Mouse (Mus musculus) limb, embryonic 11.5 days (tissue): ENCODE measurements at regions not wholly inside any gene's neighbourhood (a gene's known extent, or its start where the extent isn't known, plus 50 kb on each side); places are given as distances from the start of the nearest gene placed in this dataset.

ENCODE experiments used
- ATAC-seq: fragments of 200-750 bp; cut with Nextera tagmentation; 2 replicates; pipeline ENCODE4 v1.8.0; 2017; ENCODE audit warnings: low read depth; ENCODE audit not compliant: insufficient number of reproducible peaks, low FRiP score, low TSS enrichment
- DNase-seq: peaks from one replicate; pipeline ENCODE4 v3.0.0-alpha.2; 2015; ENCODE audit warnings: low spot score
- H3K27ac ChIP-seq: fragments of 300-500 bp; sonication (generic); replicated peaks from 2 replicates; pipeline ENCODE4 v1.5.1; 2014; ENCODE audit warnings: low read depth, mild to moderate bottlenecking, low read length
- H3K27me3 ChIP-seq: fragments of 300-500 bp; sonication (generic); 2 replicates; pipeline ENCODE4 v1.6.1; 2014; ENCODE audit warnings: mild to moderate bottlenecking, low read length, mixed read lengths; ENCODE audit not compliant: control insufficient read depth, insufficient read depth
- H3K36me3 ChIP-seq: fragments of 300-500 bp; sonication (generic); 2 replicates; pipeline ENCODE4 v1.6.1; 2014; ENCODE audit warnings: mild to moderate bottlenecking, low read length, moderate library complexity, mixed read lengths; ENCODE audit not compliant: control insufficient read depth, insufficient read depth
- H3K4me1 ChIP-seq: fragments of 300-500 bp; sonication (generic); 2 replicates; pipeline ENCODE4 v1.6.1; 2014; ENCODE audit warnings: low read length, mixed read lengths; ENCODE audit not compliant: control insufficient read depth, insufficient read depth
- H3K4me2 ChIP-seq: fragments of 300-500 bp; sonication (generic); 2 replicates; pipeline ENCODE4 v1.6.1; 2014; ENCODE audit warnings: low read depth, mild to moderate bottlenecking, moderate library complexity; ENCODE audit not compliant: severe bottlenecking
- H3K4me3 ChIP-seq: fragments of 300-500 bp; sonication (generic); 2 replicates; pipeline ENCODE4 v1.5.1; 2014; ENCODE audit warnings: low read depth, low read length
- H3K9ac ChIP-seq: fragments of 300-500 bp; sonication (generic); 2 replicates; pipeline ENCODE4 v1.6.1; 2014; ENCODE audit warnings: mild to moderate bottlenecking, low read length
- H3K9me3 ChIP-seq: fragments of 300-500 bp; sonication (generic); 2 replicates; pipeline ENCODE4 v1.6.1; 2016; ENCODE audit warnings: low read length; ENCODE audit not compliant: control insufficient read depth
- WGBS: fragments of 180-500 bp; shearing (Covaris S2); extraction: QIAGEN DNeasy Blood & Tissue Kit; methylation state at CpG from one replicate; pipeline ENCODE4 v1.1.7; 2014; 5-methylcytosine and 5-hydroxymethylcytosine counted together

DNA sequence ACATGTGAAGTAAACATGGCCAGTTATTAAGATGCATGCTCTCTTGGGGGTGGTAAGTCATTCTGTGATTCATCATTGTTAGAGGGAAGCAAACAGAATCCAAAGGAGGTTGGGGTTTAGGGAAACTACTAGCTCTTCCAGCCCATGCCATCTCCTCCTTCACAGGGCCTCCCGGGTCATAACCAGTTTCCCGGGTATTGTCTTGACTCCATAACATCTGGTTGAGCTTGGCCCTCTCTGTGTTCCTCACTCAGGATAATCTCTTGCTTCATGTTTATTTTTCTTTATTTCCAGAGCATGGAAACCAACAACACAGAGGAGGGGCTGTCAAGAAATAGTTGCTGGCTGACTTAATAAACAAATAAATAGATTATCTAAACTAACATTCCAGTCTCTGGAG is 295.3 kb downstream of the Irx1 start:
- ATAC-seq (no peak), DNase-seq (no peak)
- no peaks in the 10 kb centered on the region for H3K36me3 ChIP-seq
- H3K9ac ChIP-seq, result no peak overlapping the region
- no peak overlapping the region for H3K4me2 ChIP-seq
- 0 out of 2 replicates have a peak, but pooled peaks cover 2% of the 10 kb centered on the region for H3K4me1 ChIP-seq
- H3K4me3 ChIP-seq, result no peak overlapping the region
- H3K27ac ChIP-seq, result no peak overlapping the region
- H3K27me3 ChIP-seq, result no peaks in the 10 kb centered on the region
- H3K9me3 ChIP-seq, result no peaks in the 10 kb centered on the region
- WGBS, result 83% methylated on average over 2 of the region's 2 CpGs

DNA sequence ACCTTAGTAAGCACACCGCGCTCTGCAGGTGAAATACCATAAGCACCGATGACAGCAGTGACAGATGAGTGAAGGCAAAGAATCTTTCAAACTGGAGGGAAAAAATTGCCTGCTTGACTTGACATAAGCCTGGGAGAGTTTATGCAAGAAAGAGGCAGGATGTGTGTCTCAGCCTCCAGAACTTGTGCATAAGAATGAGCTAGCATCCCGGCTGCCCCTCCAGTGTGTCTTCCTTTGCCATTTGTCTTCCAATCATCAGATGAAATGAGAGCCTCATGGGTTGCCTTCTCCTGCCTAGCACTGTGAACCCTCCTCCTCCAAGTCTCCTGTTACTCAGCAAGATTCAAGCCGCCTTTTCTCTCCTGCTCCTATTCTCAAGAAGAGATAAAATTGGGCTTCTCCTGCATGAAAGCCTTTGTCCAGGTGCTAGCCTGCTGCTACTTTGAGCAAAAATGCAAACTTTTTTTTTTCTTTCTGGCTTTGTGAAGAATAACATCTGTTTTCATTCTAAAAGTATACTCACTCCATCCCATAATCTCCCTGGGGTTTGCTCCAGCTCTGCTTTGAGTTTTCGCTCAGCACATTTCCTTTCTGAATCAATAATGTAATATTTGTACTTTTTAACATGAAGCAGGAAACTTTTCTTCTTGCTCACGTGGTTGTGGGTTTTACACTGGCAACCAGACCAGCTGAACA is 298.2 kb downstream of the Irx1 start:
- ATAC-seq, result no peak; the same call in 1 of the 2 replicates
- Histone ChIP-seq H3K4me1 (0 out of 2 replicates have a peak, but pooled peaks cover 2% of the 10 kb centered on the region), H3K4me2 (no peak overlapping the region), H3K36me3 (no peaks in the 10 kb centered on the region), H3K9ac (no peak overlapping the region), H3K27me3 (no peaks in the 10 kb centered on the region), H3K9me3 (no peaks in the 10 kb centered on the region), H3K27ac (no peak overlapping the region), H3K4me3 (no peak overlapping the region)
- whole genome bisulfite sequencing, result 61% methylated on average over 7 of the region's 7 CpGs
- DNase-seq, result no peak

DNA sequence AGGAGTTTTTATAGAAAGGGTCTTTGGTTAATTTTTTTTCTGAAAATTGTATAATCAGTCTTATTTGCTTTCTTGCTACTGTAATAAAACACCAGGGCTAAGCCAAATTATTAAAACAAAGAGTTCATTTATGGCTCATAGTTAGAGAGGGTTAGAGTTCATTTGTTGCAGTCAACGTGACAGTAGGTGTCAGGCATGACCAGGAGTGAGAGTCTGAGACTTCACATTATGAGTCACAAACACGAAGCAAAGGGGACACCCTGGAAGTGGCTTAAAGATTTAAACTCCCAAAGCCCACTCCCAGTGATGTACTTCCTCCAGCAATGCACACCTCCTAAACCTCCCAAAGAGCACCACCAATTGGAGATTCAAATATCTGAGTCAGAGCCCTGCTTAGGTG is 305.6 kb downstream of the Irx1 start:
- H3K9me3 ChIP-seq, result no peaks in the 10 kb centered on the region
- ATAC-seq (no peak), DNase-seq (no peak)
- WGBS, result 62% methylated on average over 2 of the region's 2 CpGs
- no peak overlapping the region for H3K27ac ChIP-seq
- no peaks in the 10 kb centered on the region for H3K27me3 ChIP-seq
- no peak overlapping the region for H3K4me2 ChIP-seq
- H3K36me3 ChIP-seq, result no peaks in the 10 kb centered on the region
- H3K4me3 ChIP-seq, result no peak overlapping the region
- H3K9ac ChIP-seq, result no peak overlapping the region
- H3K4me1 ChIP-seq, result no peaks in the 10 kb centered on the region

DNA sequence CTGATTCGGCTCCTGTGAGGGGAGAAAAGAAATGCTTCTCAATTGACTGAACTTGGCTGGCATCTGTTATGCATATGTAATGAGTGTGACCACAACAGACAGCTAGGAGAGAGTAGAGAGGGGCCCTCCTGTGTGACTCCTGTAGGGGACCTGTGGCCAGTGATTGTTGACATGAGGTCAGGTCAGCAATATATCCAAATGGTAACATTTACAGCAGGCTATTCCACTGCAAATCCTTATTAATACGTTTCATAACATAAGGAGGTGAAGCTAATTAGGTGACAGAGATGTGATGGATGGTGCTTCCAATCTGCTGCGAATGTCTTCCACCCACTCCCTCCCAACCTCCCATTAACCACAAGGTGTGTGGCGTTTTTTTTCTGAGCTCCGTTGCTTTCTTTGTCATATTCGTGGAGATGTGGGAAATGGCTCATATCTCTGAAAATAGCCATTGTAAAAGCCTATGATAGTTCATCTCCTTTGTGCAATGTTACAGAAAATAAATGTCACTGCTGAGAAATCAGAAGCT is 309.5 kb downstream of the Irx1 start:
- H3K27me3 ChIP-seq, result peaks cover 5% of the 10 kb centered on the region; the same call in 1 of the 2 replicates
- no peak overlapping the region for H3K4me2 ChIP-seq
- H3K4me1 ChIP-seq, result no peaks in the 10 kb centered on the region
- no peaks in the 10 kb centered on the region for H3K9me3 ChIP-seq
- ATAC-seq (0 out of 2 replicates have a peak, but pooled peaks have one; percentile 13), DNase-seq (no peak)
- H3K4me3 ChIP-seq, result no peak overlapping the region
- H3K36me3 ChIP-seq, result no peaks in the 10 kb centered on the region
- H3K9ac ChIP-seq, result no peak overlapping the region
- WGBS, result 21% methylated on average over 6 of the region's 6 CpGs
- H3K27ac ChIP-seq, result no peak overlapping the region

DNA sequence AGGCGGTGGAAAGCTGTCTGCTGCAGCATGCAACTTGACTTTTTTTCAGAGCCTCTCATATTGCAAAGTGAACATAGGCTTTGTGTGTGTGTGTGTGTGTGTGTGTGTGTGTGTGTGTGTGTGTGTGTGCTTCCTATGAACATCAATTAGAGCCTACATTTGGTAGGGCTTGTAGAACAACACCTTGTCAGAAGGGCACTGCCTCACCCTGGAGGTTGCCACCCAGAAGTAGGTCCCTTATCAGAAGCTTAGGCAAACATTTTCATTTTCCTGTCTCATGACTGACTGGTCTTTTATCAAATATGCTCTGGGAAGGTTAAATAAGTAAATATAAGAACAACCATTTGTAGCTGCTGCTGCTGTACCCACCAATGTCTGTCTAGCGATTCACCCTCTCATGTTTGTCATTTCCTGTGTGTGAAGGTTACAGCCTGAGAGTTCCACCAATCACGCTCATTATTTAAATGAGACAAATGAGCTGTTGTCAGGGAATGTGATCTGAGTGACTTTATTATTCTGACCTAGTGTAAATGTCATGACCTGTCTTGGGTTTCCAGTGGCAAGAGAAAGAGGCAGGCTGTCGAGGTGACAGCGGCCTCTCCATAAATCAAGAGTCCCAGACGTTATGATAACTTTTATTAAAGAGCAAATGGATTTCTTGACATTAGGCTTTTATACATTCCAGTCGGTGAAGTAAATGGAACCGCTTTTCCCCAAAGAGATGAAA is 310.1 kb downstream of the Irx1 start:
- H3K27me3 ChIP-seq, result peaks cover 5% of the 10 kb centered on the region; the same call in 1 of the 2 replicates
- H3K36me3 ChIP-seq, result no peaks in the 10 kb centered on the region
- H3K9ac ChIP-seq, result no peak overlapping the region
- no peak overlapping the region for H3K27ac ChIP-seq
- DNase-seq, result no peak
- ATAC-seq, result 0 out of 2 replicates have a peak, but pooled peaks have one; percentile 26
- WGBS, result 29% methylated on average over 8 of the region's 8 CpGs
- H3K4me1 ChIP-seq, result no peaks in the 10 kb centered on the region
- no peaks in the 10 kb centered on the region for H3K9me3 ChIP-seq
- H3K4me2 ChIP-seq, result no peak overlapping the region
- no peak overlapping the region for H3K4me3 ChIP-seq

DNA sequence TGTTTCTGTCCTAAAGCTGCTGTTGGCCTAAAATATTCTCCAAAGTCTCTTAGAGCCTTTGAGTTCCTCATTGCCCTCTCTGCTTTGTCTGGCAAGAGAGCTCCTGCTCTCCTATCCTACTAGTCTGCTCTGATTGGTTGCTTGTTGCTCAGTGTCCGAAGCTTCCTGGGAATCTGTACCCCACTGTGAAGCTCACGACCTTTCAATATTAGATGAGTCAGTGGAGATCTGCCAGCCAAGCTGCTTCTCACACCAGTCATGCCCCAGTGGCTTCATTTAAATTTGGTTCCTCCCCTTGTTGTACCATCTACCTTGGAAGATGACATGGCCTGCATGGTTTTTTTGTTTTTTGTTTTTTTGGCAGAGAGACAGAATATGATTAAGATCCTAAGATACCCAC is 313.6 kb downstream of the Irx1 start:
- no peak for DNase-seq
- no peak for ATAC-seq
- no peaks in the 10 kb centered on the region for H3K4me1 ChIP-seq
- no peak overlapping the region for H3K4me3 ChIP-seq
- no peaks in the 10 kb centered on the region for H3K9me3 ChIP-seq
- peaks cover 5% of the 10 kb centered on the region; the same call in 1 of the 2 replicates for H3K27me3 ChIP-seq
- no peak overlapping the region for H3K4me2 ChIP-seq
- H3K36me3 ChIP-seq, result no peaks in the 10 kb centered on the region
- H3K27ac ChIP-seq, result no peak overlapping the region
- 35% methylated on average over 2 of the region's 2 CpGs for WGBS
- no peak overlapping the region for H3K9ac ChIP-seq

DNA sequence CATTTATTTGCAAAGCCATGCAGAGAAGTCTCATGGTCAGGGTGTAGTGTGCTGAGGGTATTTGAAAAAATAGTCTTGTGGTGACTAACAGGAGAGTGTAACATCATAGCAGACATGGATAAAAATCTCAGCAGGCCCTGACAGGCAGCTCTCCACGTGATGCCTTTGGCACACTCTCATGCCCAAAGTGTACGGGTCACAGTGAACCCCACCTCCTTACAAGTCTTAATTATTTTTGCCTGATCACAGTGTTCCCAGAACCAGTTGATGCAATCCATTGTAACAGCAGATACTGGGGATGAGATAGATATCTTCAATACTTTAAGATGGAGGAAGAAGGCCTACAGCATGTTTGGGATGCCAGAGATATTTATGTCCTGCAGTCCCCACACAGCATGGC is 314.5 kb downstream of the Irx1 start:
- H3K4me1 ChIP-seq, result 0 out of 2 replicates have a peak, but pooled peaks cover 3% of the 10 kb centered on the region
- DNase-seq (no peak), ATAC-seq (no peak)
- H3K4me2 ChIP-seq, result no peak overlapping the region
- H3K4me3 ChIP-seq, result no peak overlapping the region
- no peak overlapping the region for H3K27ac ChIP-seq
- no peaks in the 10 kb centered on the region for H3K36me3 ChIP-seq
- WGBS, result 80% methylated on average over 2 of the region's 2 CpGs
- no peak overlapping the region for H3K9ac ChIP-seq
- H3K27me3 ChIP-seq, result peaks cover 5% of the 10 kb centered on the region; the same call in 1 of the 2 replicates
- H3K9me3 ChIP-seq, result no peaks in the 10 kb centered on the region

DNA sequence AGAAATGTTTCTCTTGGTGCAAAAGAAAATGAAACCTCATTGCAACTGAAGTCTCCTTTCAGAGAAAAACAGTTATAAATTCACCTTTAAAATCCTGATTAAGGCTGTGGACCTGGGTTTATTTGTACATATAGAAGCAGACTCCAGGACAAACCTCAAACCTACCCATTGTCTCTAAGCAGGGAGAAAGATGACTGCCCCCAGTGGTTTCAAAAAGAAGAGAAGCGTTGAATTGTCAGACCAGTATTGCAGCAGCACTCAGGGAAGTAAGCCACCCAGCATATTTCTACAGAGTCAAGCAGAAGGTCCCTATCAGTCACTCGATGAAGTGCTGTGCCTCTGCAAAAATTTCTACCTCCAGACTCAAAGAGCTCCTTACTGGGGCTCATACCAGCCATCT is 332.1 kb downstream of the Irx1 start:
- no peak overlapping the region for H3K4me2 ChIP-seq
- no peak overlapping the region for H3K27ac ChIP-seq
- DNase-seq (no peak), ATAC-seq (no peak)
- H3K9me3 ChIP-seq, result no peaks in the 10 kb centered on the region
- no peak overlapping the region for H3K4me3 ChIP-seq
- 65% methylated on average over 2 of the region's 2 CpGs for WGBS
- H3K27me3 ChIP-seq, result no peaks in the 10 kb centered on the region
- no peaks in the 10 kb centered on the region for H3K36me3 ChIP-seq
- H3K9ac ChIP-seq, result no peak overlapping the region
- H3K4me1 ChIP-seq, result no peaks in the 10 kb centered on the region
